Mouse (Mus musculus) thymus, postnatal 0 days (tissue): ENCODE results near the gene Rae1. TPM values are rescaled to one million over a fixed set of nuclear protein-coding genes. Genes with fewer than 3 reads are reported as not detected.
A peak's percentile ranks its signal among the peaks of the same experiment; 100 is the strongest.

Experiments
- DNase-seq: peaks from one replicate; pipeline ENCODE4 v3.0.0-alpha.2; 2015; ENCODE audit warnings: low spot score
- polyA plus RNA-seq: library from polyadenylated mRNA; unstranded; fragments of >200 nt; fragmentation: Nextera tagmentation; extraction: Ambion mirVana; gene quantifications from 2 replicates; pipeline ENCODE4 v1.2.1, GENCODE M21; 2015

Rae1 gene
- polyA plus RNA-seq, 1 experiment from 2014 or later: 142 TPM

DNA sequence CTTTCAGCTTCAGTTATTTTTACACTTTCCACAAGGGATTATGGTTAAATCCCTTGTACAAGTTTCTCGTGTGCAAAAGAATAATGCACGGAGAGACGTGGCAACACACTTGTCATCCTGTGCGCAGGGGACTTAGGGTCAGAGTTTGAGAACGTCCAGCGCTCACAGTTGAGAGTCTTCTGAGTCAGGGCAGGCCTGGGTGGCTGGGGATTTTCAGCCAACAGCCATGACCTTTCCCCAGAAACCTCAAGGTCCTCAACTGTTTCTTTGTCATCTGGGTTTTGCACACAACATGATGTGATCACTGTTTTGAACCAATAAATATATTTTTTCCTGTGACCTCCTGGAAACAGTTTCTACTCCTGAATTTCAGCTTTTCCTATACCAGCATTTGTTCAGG lies 9.8 kb upstream of the Rae1 start:
- no peak for DNase-seq

DNA sequence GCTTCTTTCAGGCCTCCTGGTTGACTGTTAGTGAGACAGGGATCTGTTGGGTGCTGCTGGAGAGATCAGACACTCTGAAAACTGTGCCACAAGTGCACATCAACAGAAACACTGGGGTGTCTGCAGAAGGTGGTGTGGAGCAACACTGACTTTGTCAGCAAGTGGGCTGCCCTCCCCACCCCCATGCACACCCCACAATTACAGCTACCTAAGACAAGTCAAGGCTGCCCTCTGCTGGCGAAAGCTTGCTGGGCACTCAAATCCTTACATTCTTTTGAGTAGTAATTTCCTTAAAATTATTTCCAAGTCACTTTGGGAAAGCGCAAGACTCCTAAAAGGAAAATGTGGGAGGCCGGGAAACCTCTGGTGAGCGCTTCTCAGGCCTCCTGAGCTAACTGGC lies 3.7 kb upstream of the Rae1 start:
- DNase-seq: peak; percentile 86

DNA sequence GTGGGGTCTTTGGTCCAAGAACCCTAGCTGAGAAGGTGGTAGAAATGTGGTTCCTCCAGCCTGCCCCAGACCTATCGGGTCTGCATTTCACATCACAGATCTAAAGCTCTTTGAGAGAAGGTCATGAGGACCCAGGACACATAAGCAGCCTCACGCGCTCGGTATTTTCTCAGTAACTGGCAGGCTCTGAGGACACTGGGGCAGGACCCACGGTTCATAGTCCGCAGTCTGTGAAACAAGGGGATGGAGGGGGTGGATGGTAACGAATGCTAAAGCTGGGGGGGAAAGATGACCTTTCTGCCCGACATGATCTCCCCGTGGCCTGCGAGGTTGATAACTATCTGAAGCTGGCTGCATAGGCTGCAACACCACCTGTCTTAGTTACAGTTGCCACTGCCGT lies 2.2 kb upstream of the Rae1 start:
- no peak for DNase-seq

DNA sequence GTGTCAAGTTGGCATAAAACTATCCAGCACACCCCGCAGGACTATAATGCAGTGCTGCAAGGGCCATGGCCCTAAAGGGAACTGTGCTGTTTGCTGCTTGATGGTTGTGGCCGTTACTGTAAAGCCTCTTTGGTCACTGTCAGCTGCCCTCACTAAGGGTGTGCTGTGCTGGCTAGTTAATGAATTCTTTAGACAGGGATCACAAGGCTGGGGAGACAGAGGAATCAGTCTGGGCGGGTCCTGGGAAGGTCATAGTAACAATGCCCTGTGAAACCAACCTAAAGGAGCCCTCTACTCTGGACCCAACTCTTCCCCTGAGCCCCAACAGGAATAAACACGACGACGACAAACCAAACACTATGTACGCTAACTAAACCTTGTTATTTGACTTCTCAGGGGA lies 1.4 kb upstream of the Rae1 start:
- DNase-seq: no peak

DNA sequence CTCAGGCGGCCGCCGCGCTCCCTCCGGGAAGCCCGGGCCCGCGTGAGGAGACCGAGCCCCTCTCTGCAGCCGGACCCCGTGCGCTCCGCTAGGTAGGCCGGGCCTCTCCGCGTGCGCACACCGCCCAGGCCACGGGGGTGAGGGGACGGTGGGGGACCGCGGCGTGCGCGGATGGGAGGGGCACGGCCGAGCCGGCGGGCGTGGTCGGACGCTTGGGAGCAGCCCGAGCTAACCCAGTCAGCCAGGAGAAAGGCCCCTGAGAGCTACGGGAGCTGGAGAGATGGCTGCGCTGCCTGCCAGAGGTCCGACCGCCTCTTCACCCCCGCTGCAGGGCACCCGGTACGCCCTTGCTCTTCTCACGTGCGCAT lies 352 bp downstream of the Rae1 start:
- no peak for DNase-seq

DNA sequence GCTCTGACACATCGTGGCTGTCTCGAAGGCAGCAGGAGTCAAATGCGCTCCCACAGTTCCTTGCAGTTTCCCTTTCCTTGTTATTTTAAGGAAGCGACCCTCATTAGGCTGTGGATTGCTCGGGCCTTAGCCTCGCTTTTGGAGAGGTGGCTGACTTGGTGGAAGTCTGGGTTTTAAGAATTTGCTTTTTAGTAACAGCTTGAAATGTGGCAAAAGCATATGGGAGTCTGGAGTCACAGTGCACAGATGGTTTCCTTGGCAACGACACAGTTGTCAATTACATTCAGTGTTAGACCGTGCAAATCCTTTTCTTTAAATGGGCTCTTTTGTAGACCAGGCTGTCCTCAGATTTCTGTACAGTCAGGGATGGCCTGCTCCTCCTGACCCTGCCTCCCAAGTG lies 1.0 kb downstream of the Rae1 start:
- peak; percentile 11 for DNase-seq

DNA sequence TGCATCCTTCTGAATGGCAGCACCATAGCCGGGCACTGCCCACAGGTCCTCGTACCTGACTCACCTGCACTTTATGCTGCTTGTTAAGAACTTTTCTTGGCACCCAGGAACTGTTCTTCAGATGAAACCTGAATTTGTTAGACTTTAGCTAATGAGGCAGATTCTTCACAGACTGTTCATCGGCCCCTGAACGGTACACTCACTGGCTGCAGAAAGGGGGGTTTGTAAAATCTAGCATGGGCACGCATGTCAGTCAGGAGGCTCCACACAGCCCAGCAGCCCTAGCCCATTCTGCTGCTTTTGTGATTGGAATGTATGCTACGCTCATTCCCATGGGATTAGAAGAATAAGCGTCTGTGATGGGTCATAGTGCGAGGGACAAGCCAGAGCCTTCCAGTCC lies 3.8 kb downstream of the Rae1 start:
- DNase-seq: no peak

DNA sequence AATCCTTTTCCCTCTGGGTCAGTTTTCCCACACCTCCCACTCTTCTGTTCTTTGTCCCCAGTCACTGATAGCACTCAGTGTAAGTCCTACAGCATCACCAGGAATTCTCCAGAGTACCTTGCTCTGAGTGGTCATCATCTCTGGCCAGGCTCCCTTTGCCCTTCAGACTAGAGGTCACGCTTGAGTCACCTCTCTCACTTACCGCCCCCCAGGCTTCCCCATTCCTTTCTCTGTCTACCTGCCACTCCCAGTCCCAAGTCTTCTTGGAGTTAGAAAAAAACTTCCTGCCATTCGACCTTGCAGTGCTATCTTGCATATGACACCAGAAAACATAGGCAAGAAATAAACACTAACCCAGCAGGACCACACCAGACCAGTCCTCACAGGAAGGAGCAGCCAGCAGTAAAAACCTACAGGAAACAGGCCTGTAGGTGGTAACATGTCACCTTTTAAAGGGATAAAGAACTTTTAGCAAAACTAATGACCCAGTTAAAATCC lies 10.4 kb downstream of the Rae1 start:
- DNase-seq: no peak

DNA sequence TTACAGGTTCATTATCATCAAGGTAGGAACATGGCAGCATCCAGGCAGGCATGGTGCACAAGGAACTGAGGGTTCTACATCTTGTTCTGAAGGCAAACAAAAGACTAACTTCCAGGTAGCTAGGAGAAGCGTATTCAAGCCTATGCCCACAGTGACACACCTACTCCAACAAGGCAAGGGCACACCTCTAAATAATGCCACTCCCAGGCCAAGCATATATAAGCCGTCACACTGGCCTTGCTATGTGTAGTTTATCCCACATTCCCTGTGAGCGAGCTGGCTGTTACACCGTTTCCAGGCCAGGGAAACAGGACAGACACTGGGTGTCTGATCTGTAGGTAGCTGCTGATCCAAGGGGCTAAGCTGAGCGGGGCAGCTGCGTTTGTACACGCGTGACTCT lies 11.5 kb downstream of the Rae1 start:
- no peak for DNase-seq

DNA sequence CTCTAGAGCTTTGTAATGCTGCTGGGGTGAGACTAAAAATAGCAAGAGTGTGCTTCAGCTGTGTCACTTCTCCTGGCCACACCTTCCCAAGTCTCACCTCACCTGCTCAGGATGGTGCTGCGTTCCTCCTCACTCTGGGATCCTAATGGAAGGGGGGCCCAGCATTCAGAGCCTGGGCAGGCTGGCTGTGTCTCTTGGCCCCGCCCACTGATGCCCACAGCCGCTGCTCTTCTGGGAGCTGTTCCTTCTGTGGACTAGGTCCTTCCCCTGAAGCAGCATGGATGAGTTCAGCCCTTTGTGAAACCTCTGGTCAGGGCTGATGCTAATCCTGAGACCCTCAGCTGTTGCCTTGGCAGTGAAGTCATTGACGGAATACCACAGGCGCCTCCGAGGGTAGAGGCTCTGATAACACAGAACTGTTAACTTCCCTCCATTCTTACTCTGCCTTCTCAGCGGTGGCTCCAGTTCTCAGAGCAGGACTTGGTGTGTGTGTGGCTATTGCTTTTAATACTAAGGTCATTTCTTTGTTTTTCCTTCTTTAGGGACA lies 14.9 kb downstream of the Rae1 start:
- no peak for DNase-seq

DNA sequence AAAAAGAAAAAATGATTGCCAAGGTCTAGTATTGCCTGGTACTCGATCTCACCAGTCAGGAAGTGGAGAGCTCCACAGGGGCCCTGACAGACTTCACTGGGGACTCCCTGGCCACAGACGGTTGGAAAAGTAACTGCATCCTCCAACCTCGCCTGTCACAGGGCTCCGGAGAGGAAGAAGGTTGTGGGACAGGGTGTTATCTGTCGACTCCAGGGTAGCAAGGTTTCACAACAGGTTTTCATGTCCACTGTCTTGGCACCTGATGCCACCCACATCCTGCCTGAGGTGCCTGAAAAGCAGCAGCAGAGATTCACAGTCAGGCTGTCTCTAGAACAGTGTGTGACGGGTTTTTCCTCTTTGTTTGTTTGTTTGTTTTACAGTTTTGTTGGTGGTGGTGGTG lies 18.0 kb downstream of the Rae1 start:
- DNase-seq: peak; percentile 75

DNA sequence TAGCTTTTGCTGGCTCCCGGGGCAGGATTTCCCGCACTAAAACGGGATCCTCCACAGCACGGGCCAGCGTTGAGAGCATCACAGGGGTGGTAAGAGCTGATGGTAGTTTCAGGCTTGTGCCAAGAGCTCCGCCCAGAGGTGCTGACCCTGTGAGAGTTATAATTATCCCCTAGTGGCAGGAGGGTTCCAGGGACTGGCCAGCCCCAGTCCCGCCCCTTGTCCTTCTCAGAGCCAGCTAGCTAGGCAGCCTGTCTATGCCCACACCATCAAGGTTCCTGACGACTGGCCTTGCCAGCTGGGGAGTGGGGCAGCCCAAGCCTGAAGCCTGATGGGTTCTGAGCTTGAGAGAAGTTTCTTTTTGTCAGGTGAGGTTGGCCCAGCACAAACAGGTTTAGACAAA lies 18.7 kb downstream of the Rae1 start:
- no peak for DNase-seq

DNA sequence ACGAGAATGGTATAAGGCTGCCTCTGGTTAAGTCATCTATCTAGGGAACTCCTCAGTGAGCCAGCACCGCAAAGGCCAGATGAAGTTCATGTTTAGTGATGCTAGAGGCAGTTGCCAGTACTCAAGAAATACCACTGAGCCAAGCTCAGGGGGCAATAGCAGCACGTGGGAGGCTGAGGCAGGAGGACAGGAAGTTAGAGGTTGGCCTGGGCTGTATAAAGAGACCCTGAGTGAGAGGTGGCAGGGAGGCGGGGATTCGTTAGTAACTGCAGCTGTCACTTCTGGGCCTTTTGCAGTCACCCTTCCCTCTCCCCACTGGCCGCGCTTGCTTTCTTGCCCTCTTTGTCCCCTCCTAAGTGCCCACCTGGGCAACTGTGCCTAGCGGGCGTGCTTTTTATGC lies 19.4 kb downstream of the Rae1 start:
- peak; percentile 69 for DNase-seq

DNA sequence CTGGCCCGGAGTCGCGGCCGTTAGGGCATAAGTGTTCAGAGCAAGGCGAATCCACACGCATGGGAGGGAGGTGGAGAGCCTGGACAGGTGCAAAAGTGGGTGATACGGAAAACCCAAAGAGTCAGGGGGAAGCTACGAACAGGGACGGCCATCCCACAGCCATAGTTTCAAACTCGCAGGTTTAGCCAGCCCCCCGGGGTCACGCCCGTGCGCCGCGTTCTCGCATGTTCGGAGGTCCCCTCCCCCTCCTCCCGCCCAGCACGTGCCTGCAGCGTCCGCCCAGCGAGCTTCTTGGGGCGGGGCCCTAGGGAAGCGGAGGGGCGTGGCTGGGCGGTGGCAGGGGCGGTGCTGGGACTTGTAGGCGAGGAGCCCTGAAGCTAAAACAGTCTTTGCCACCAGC lies 19.9 kb downstream of the Rae1 start:
- peak; percentile 93 for DNase-seq

DNA sequence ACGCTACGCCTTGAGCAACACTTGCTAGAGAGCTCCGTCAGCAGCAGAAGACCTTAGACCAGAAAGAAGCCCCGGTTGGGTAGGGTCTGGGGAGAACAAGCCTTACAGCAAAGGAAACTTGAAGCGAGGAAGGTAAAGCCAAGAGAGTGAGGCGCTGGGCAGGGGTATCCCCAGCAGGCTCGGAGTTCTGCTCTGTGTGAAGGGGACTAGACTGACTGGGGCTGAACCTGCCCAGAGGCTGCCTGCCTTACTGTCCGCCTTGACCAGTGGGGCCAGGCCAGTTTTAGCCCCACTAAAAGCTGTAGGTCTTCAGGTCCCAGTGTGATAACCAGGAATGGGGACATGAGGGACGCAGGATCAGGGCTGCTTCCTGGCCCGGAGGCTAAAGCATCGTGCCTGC lies 20.5 kb downstream of the Rae1 start, which contains the start of gene Rbm38:
TSS of gene Rbm38 (plus strand) at position 69 of the 400 bp plus-strand sequence.
- no peak for DNase-seq

DNA sequence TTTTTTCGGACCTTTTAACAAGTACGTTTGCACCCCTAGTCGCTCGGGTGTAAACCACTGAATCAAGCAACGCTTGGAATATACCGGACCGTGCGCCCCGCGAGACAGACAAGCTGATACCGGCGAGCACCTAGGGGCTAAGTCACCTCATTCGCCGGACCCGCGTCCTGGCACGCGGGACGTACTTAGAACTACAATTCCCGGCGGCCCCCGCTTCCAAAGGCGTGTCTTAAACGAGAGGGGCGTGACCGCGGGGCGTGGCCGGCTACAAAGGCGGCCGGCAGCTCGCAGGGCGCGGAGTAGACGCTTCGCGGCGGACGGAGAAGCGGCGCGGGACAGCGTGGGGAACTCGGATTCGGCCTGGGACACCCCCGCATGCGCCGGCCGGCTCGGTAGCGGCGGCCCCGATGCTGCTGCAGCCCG lies 21.7 kb downstream of the Rae1 start:
- peak; percentile 93 for DNase-seq

DNA sequence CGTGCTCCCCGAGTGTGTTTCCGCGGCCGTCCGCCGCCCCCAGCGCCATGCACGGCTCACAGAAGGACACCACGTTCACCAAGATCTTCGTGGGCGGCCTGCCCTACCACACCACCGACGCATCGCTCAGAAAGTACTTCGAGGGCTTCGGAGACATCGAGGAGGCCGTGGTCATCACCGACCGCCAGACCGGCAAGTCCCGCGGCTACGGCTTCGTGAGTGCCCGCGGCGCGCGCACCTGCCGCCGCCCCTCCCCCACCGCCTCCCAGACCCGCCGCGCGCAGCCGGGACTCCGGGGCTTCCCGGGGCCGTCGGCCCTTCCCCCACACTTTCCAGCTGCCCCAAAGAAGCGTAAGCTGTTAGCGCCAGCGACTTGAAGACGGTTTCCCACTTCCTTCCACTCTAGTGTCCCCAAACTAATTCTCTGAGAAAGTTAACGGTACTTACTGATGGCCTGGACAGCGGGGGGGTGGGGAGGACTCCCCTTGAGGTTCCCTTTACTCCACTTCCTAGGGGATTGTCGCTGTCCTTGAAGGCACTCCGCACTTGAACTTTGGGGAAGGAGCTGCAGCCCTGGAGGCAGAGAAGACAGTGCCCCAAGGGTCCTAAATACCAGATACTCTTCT lies 22.3 kb downstream of the Rae1 start:
- peak; percentile 76 for DNase-seq

DNA sequence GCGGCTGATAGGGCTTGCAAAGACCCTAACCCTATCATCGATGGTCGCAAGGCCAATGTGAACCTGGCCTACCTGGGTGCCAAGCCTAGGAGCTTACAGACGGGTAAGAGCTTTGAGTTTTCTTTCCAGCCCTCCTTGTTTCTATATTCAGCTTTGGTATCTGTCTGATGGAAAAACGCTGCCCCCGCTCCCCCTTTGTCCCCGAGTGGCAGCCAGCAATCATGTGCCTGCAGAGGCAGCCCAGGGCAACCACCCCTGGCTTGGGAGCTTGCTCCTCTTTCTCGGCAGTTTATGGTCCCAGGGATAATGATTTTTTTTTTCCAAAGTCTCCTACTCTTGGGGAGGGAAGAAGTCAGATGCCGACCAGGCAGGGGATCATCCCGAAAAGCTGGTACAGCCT lies 22.9 kb downstream of the Rae1 start:
- DNase-seq: no peak

DNA sequence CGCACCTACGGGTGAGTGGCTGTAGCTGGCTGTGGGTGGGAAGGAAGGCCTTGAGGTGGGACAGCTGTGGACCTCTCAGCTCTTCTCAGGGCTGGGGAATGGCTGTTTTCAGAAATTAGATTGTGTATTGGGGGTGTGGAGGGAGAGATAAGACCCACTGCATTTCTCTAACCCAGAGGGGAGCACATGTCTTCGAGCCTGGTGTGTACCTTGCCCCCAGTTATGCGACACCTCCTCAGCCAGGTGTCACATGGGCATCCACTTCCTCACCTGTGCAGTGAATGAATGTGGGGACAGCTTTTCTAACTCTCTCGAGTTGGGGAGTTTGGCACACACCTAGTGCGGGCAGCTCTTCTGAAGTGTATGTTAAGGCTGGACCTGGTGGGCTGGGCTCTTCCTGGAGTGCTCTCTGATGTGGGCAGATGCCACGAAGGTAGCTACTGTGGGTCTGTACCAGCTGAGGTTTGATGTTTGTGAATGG lies 23.5 kb downstream of the Rae1 start:
- peak; percentile 61 for DNase-seq

DNA sequence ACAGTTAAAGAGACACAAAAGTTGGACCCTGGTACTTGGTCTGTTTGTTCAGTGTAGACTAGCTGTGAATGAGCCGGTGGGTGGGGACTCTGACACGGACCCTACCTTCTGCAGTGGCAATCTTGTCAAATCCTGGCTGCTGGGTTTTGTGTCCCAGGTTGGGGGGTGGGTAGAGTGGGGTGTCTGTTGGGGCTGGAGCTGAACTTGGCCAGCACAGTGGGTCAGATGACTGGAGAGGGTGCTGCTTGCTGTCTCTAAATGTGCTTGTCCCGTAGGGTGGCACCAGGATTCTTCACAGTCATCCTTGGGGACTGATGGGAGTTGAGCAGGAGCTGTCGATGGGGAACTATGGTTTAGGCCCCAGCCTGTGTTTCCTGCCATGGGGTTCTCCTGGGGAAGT lies 24.0 kb downstream of the Rae1 start:
- no peak for DNase-seq

DNA sequence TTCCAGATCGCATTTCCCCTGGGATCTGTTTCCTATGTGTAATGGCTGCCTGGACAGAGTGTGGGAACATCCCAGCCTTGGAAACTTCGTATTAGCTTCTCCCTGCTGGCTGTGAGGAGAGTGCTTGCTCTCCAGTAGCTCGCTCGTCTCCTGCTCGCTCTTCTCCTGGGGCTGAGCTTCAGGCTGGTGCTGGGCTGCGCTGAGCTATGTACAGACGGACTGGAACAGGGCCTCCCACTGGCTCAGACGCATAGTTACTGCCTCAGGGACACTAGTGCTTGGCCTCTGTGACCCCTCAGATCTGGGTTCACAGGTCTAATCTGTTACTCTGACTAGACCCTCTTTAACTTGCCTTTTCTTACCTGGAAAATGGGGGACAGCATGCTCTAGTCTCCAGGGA lies 24.5 kb downstream of the Rae1 start:
- DNase-seq: no peak

DNA sequence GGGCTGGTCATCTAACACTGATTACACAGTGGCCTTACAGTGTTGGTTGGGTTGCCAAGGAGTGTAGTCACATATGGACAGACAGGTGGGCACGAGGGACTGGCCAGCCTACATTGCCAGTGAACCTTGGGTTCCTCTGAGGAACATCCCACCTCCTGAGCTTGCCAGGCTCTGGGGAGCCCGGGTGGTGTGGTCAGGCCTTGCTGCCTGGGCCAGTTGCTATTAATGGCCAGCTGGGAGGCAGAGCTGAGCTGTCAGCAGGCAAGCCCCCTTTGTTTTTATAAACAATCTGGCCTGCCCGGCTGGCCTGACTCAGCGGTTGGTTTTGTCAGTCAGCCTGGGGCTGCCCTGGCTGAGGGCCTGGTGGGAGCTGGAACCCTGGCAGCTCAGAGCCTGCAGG lies 25.0 kb downstream of the Rae1 start:
- DNase-seq: no peak

DNA sequence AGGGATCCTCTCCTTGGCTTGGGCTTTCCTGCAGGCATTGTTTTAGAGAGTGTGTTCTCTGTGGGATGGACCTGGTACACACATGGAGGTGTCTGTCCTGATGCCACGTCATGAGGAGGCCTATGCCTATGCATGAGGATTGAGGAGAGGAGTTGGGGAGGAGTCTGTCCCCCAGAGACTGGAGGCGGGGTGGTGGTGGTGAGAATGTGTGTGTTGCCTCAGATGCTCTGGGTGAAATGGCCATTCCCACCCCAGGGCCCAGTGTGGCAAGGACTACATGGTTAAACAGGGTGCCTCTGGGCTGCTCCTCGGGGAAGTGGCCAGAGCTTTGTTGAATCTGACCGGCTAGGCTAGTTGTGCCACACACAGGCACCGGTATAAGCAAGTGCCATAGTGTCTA lies 26.4 kb downstream of the Rae1 start:
- DNase-seq: peak; percentile 30
